Mouse (Mus musculus): ENCODE measurements around the gene Fer1l4. TPM values are rescaled to one million over a fixed set of nuclear protein-coding genes. Genes with fewer than 3 reads are reported as not detected.
A peak's percentile ranks its signal among the peaks of the same experiment; 100 is the strongest.

Fer1l4 gene
- polyA plus RNA-seq, 1 experiment from 2014 or later, result not detected

DNA sequence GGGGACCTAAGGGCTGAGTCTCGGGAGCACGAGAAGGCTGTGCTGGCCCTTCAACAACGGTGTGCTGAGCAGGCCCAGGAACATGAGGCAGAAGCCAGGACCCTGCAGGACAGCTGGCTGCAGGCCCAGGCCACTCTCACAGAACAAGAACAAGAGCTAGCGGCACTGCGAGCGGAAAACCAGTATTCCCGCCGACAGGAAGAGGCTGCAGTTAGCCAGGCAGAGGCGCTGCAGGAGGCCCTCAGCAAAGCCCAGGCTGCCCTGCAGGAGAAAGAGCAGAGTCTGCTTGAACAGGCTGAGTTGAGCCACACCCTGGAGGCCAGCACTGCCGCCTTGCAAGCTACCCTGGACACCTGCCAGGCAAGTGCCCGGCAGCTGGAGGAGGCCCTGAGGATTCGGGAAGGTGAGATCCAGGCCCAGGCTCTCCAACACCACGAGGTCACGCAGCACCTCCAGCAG lies 60.9 kb downstream of the Fer1l4 start:
- DNase-seq (ENCODE audit: low spot score), result no peak
- 85% methylated on average over 14 of the region's 14 CpGs for whole genome bisulfite sequencing

DNA sequence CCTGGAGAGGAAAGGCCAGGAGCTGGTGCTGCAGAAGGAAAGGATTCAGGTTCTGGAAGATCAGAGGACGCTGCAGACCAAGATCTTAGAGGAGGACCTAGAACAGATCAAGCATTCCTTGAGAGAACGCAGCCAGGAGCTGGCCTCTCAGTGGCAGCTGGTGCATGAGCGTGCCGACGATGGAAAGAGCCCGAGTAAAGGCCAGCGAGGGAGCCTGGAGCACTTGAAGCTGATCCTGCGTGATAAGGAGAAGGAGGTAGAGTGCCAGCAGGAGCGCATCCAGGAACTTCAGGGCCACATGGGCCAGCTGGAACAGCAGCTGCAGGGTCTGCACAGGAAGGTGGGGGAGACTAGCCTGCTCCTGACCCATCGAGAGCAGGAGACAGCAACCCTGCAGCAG lies 61.6 kb downstream of the Fer1l4 start:
- ATAC-seq (replicated peaks; ENCODE audit: low FRiP score), result no peak
- no peaks in the 10 kb centered on the region for H3K9me3 ChIP-seq (ENCODE audit: control insufficient read depth, low read length)
- H3K36me3 ChIP-seq (ENCODE audit: control insufficient read depth, insufficient read depth, low read length), result peaks cover 57% of the 10 kb centered on the region
- no peaks in the 10 kb centered on the region for H3K27me3 ChIP-seq (replicated peaks; ENCODE audit: control insufficient read depth, insufficient read depth, low read length)
- no peak for DNase-seq (ENCODE audit: low spot score)
- H3K9ac ChIP-seq (ENCODE audit: low read depth, low read length), result peak overlapping the region; percentile 17
- H3K4me3 ChIP-seq (ENCODE audit: low read depth, low read length), result peak overlapping the region; percentile 17; the same call in 1 of the 2 replicates
- H3K27ac ChIP-seq (ENCODE audit: low read depth, low read length), result peak overlapping the region; percentile 25; the same call in 1 of the 2 replicates
- H3K4me1 ChIP-seq (replicated peaks; ENCODE audit: control insufficient read depth, insufficient read depth, low read length), result peaks cover 31% of the 10 kb centered on the region
- peak overlapping the region; percentile 73 for H3K4me2 ChIP-seq
- 90% methylated on average over 10 of the region's 10 CpGs for WGBS

More for the DNA sequence above, 60.9 kb downstream of the Fer1l4 start:
- Histone ChIP-seq H3K9me3 (ENCODE audit: control insufficient read depth, low read length) (no peaks in the 10 kb centered on the region), H3K27me3 (replicated peaks; ENCODE audit: control insufficient read depth, insufficient read depth, low read length) (no peaks in the 10 kb centered on the region), H3K9ac (ENCODE audit: low read depth, low read length) (peak overlapping the region; percentile 17), H3K4me1 (replicated peaks; ENCODE audit: control insufficient read depth, insufficient read depth, low read length) (peaks cover 31% of the 10 kb centered on the region), H3K36me3 (ENCODE audit: control insufficient read depth, insufficient read depth, low read length) (peaks cover 62% of the 10 kb centered on the region), H3K27ac (ENCODE audit: low read depth, low read length) (no peak overlapping the region), H3K4me2 (peak overlapping the region; percentile 73), H3K4me3 (ENCODE audit: low read depth, low read length) (peak overlapping the region; percentile 13)
- ATAC-seq (replicated peaks; ENCODE audit: low FRiP score), result no peak

DNA sequence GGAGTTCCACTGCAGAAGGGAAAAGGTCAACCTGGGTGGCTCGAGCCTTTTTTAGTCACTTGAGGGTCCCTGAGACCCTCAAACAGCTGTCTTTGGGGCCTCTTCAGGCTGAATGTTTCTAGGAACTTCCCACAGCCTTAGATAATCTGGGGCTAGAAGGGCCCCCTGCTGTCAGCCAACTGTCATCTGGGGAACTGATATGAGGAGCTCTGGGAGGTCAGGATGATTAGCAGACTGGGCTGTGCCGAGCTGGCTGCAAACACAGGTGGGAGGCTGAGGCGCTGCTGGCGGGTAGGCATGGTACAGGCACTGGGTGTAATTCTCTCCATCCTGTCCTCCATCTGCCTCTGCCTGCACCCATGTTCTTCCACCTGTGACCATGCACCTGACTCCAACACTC lies 63.7 kb downstream of the Fer1l4 start:
- Histone ChIP-seq H3K4me1 (replicated peaks; ENCODE audit: control insufficient read depth, insufficient read depth, low read length) (peaks cover 31% of the 10 kb centered on the region), H3K9me3 (ENCODE audit: control insufficient read depth, low read length) (no peaks in the 10 kb centered on the region), H3K27ac (ENCODE audit: low read depth, low read length) (peak overlapping the region; percentile 90), H3K36me3 (ENCODE audit: control insufficient read depth, insufficient read depth, low read length) (peaks cover 56% of the 10 kb centered on the region), H3K9ac (ENCODE audit: low read depth, low read length) (peak overlapping the region; percentile 68), H3K4me2 (peak overlapping the region; percentile 73), H3K4me3 (ENCODE audit: low read depth, low read length) (peak overlapping the region; percentile 56), H3K27me3 (replicated peaks; ENCODE audit: control insufficient read depth, insufficient read depth, low read length) (no peaks in the 10 kb centered on the region)
- DNase-seq (ENCODE audit: low spot score) (peak; percentile 64), ATAC-seq (replicated peaks; ENCODE audit: low FRiP score) (peak; percentile 95)
- WGBS, result 37% methylated on average over 4 of the region's 4 CpGs

DNA sequence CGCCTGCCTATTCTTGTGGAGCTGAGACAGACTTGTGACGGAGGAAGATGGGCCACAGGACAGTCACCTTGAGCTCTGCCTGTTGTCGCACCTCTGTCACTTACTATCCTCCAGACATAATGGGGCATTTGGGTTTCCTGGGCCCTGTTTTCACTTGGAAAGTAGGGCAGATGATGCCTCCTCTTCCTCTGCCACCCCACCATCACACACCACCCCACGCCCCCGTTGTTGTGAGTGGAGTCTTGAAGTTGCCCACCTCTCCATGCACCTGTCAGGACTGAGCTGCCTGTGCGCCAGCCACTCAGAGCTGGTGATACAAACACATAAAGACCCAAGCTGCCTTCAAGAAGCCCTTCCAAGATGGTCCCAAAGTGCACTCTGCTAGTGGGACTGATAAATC lies 65.6 kb downstream of the Fer1l4 start:
- Histone ChIP-seq H3K9me3 (ENCODE audit: control insufficient read depth, low read length) (no peaks in the 10 kb centered on the region), H3K4me3 (ENCODE audit: low read depth, low read length) (no peak overlapping the region), H3K27ac (ENCODE audit: low read depth, low read length) (peak overlapping the region; percentile 32; the same call in 1 of the 2 replicates), H3K9ac (ENCODE audit: low read depth, low read length) (no peak overlapping the region), H3K36me3 (ENCODE audit: control insufficient read depth, insufficient read depth, low read length) (peaks cover 54% of the 10 kb centered on the region), H3K4me1 (replicated peaks; ENCODE audit: control insufficient read depth, insufficient read depth, low read length) (peaks cover 31% of the 10 kb centered on the region), H3K4me2 (peak overlapping the region; percentile 73; the same call in 1 of the 2 replicates), H3K27me3 (replicated peaks; ENCODE audit: control insufficient read depth, insufficient read depth, low read length) (no peaks in the 10 kb centered on the region)
- DNase-seq (ENCODE audit: low spot score) (no peak), ATAC-seq (replicated peaks; ENCODE audit: low FRiP score) (no peak)
- 94% methylated on average over 6 of the region's 6 CpGs for WGBS

GRCm38 (mm10) chr2:155985776-155986175 lies 67.0 kb downstream of the Fer1l4 start:
- no peak for DNase-seq (ENCODE audit: low spot score)
- no peak overlapping the region for H3K27ac ChIP-seq (ENCODE audit: low read depth, low read length)
- no peaks in the 10 kb centered on the region for H3K27me3 ChIP-seq (replicated peaks; ENCODE audit: control insufficient read depth, insufficient read depth, low read length)
- 88% methylated on average over 7 of the region's 7 CpGs for WGBS
- peaks cover 20% of the 10 kb centered on the region for H3K4me1 ChIP-seq (replicated peaks; ENCODE audit: control insufficient read depth, insufficient read depth, low read length)
- peaks cover 55% of the 10 kb centered on the region for H3K36me3 ChIP-seq (ENCODE audit: control insufficient read depth, insufficient read depth, low read length)
- H3K9ac ChIP-seq (ENCODE audit: low read depth, low read length), result no peak overlapping the region
- H3K4me3 ChIP-seq (ENCODE audit: low read depth, low read length), result no peak overlapping the region
- no peak for ATAC-seq (replicated peaks; ENCODE audit: low FRiP score)
- H3K9me3 ChIP-seq (ENCODE audit: control insufficient read depth, low read length), result no peaks in the 10 kb centered on the region
- H3K4me2 ChIP-seq, result no peak overlapping the region

GRCm38 (mm10) chr2:155979328-155979991 lies 73.3 kb downstream of the Fer1l4 start:
- Histone ChIP-seq H3K27me3 (replicated peaks; ENCODE audit: control insufficient read depth, insufficient read depth, low read length) (no peaks in the 10 kb centered on the region), H3K4me2 (peak overlapping the region; percentile 41), H3K9ac (ENCODE audit: low read depth, low read length) (no peak overlapping the region), H3K9me3 (ENCODE audit: control insufficient read depth, low read length) (no peaks in the 10 kb centered on the region), H3K4me3 (ENCODE audit: low read depth, low read length) (peak overlapping the region; percentile 14; the same call in 1 of the 2 replicates), H3K36me3 (ENCODE audit: control insufficient read depth, insufficient read depth, low read length) (peaks cover 42% of the 10 kb centered on the region), H3K27ac (ENCODE audit: low read depth, low read length) (no peak overlapping the region; the same call in 1 of the 2 replicates), H3K4me1 (replicated peaks; ENCODE audit: control insufficient read depth, insufficient read depth, low read length) (no peaks in the 10 kb centered on the region)
- ATAC-seq (replicated peaks; ENCODE audit: low FRiP score) (peak; percentile 34), DNase-seq (ENCODE audit: low spot score) (no peak)
- 46% methylated on average over 5 of the region's 5 CpGs for WGBS

GRCm38 (mm10) chr2:155974087-155974731 lies 78.5 kb downstream of the Fer1l4 start:
- ATAC-seq (replicated peaks; ENCODE audit: low FRiP score), result no peak

GRCm38 (mm10) chr2:155973348-155973747 lies 79.4 kb downstream of the Fer1l4 start:
- DNase-seq (ENCODE audit: low spot score) (no peak), ATAC-seq (replicated peaks; ENCODE audit: low FRiP score) (0 out of 2 replicates have a peak, but pooled peaks have one; percentile 18)
- Histone ChIP-seq H3K36me3 (ENCODE audit: control insufficient read depth, insufficient read depth, low read length) (peaks cover 42% of the 10 kb centered on the region), H3K27ac (ENCODE audit: low read depth, low read length) (no peak overlapping the region), H3K9ac (ENCODE audit: low read depth, low read length) (no peak overlapping the region), H3K4me3 (ENCODE audit: low read depth, low read length) (no peak overlapping the region), H3K4me2 (no peak overlapping the region), H3K4me1 (replicated peaks; ENCODE audit: control insufficient read depth, insufficient read depth, low read length) (no peaks in the 10 kb centered on the region), H3K9me3 (ENCODE audit: control insufficient read depth, low read length) (no peaks in the 10 kb centered on the region), H3K27me3 (replicated peaks; ENCODE audit: control insufficient read depth, insufficient read depth, low read length) (no peaks in the 10 kb centered on the region)
- whole genome bisulfite sequencing, result 69% methylated on average over 6 of the region's 6 CpGs

More at GRCm38 (mm10) chr2:155974087-155974731, 78.5 kb downstream of the Fer1l4 start:
- no peak overlapping the region for H3K4me2 ChIP-seq
- no peaks in the 10 kb centered on the region for H3K9me3 ChIP-seq (ENCODE audit: control insufficient read depth, low read length)
- H3K4me3 ChIP-seq (ENCODE audit: low read depth, low read length), result no peak overlapping the region
- H3K27ac ChIP-seq (ENCODE audit: low read depth, low read length), result no peak overlapping the region
- H3K27me3 ChIP-seq (replicated peaks; ENCODE audit: control insufficient read depth, insufficient read depth, low read length), result no peaks in the 10 kb centered on the region
- no peak for DNase-seq (ENCODE audit: low spot score)
- no peaks in the 10 kb centered on the region for H3K4me1 ChIP-seq (replicated peaks; ENCODE audit: control insufficient read depth, insufficient read depth, low read length)
- H3K36me3 ChIP-seq (ENCODE audit: control insufficient read depth, insufficient read depth, low read length), result peaks cover 38% of the 10 kb centered on the region
- WGBS, result 80% methylated on average over 14 of the region's 14 CpGs
- H3K9ac ChIP-seq (ENCODE audit: low read depth, low read length), result no peak overlapping the region

Measured in liver, embryonic 11.5 days (tissue).